Mouse (Mus musculus) cerebellum, postnatal 4 days (tissue): Measurements from ENCODE around the gene Il1rapl2.

Experiments used
- DNase-seq, 2 experiments: peaks; one replicate each; pipeline ENCODE4 v3.0.0; 2022; ENCODE audit warnings: low spot score in 2 of 2, mixed read lengths in 1 of 2

Gene Il1rapl2

GRCm38 (mm10) chrX:137570321-137571195, at the start of gene Il1rapl2:
Il1rapl2 (plus strand) TSS chrX:137570608.
- peak in 1 of 2 experiments; percentile 5 for DNase-seq

- no peak for DNase-seq
Observed at GRCm38 (mm10) chrX:137548348-137548747, 22.1 kb upstream of the Il1rapl2 start.

GRCm38 (mm10) chrX:137569472-137570188, 778 bp upstream of the Il1rapl2 start:
- DNase-seq: no peak

- no peak for DNase-seq
Observed at GRCm38 (mm10) chrX:137582656-137583055, 12.2 kb downstream of the Il1rapl2 start.

- DNase-seq: no peak
Observed at GRCm38 (mm10) chrX:137620697-137621096, 50.3 kb downstream of the Il1rapl2 start.

- peak in 1 of 2 experiments; percentile 1 for DNase-seq
Observed at GRCm38 (mm10) chrX:137667011-137667410, 96.6 kb downstream of the Il1rapl2 start.

GRCm38 (mm10) chrX:137687974-137688373, 117.6 kb downstream of the Il1rapl2 start:
- DNase-seq: no peak

GRCm38 (mm10) chrX:137700006-137700405, 129.6 kb downstream of the Il1rapl2 start:
- DNase-seq: no peak

- no peak for DNase-seq
Observed at GRCm38 (mm10) chrX:137755537-137755936, 185.1 kb downstream of the Il1rapl2 start.

GRCm38 (mm10) chrX:137805484-137806200, 235.2 kb downstream of the Il1rapl2 start:
- no peak for DNase-seq

GRCm38 (mm10) chrX:137806231-137807114, 236.1 kb downstream of the Il1rapl2 start:
- DNase-seq: no peak

GRCm38 (mm10) chrX:137809526-137809925, 239.1 kb downstream of the Il1rapl2 start:
- no peak for DNase-seq

GRCm38 (mm10) chrX:137812151-137812550, 241.7 kb downstream of the Il1rapl2 start:
- no peak for DNase-seq

GRCm38 (mm10) chrX:137848936-137849335, 278.5 kb downstream of the Il1rapl2 start:
- no peak for DNase-seq

GRCm38 (mm10) chrX:137923490-137923889, 353.1 kb downstream of the Il1rapl2 start:
- DNase-seq: no peak

- DNase-seq: no peak
Observed at GRCm38 (mm10) chrX:137926835-137927234, 356.4 kb downstream of the Il1rapl2 start.

GRCm38 (mm10) chrX:137947741-137948140, 377.3 kb downstream of the Il1rapl2 start:
- DNase-seq: no peak

GRCm38 (mm10) chrX:137971306-137971705, 400.9 kb downstream of the Il1rapl2 start:
- no peak for DNase-seq

- no peak for DNase-seq
Observed at GRCm38 (mm10) chrX:138043113-138043512, 472.7 kb downstream of the Il1rapl2 start.

- DNase-seq: no peak
Observed at GRCm38 (mm10) chrX:138103954-138104353, 533.5 kb downstream of the Il1rapl2 start.

- no peak for DNase-seq
Observed at GRCm38 (mm10) chrX:138104668-138105067, 534.3 kb downstream of the Il1rapl2 start.
